Mouse (Mus musculus): Measurements from ENCODE around the gene Peli1. TPM values are rescaled to one million over a fixed set of nuclear protein-coding genes. Genes with fewer than 3 reads are reported as not detected.
"Not testable (repeated sequence)": the region's sequence is repeated elsewhere in the genome, so short reads cannot be mapped to it uniquely, and the experiment has no call there.

Peli1 gene
- polyA plus RNA-seq, 1 experiment = 32.7 TPM

DNA sequence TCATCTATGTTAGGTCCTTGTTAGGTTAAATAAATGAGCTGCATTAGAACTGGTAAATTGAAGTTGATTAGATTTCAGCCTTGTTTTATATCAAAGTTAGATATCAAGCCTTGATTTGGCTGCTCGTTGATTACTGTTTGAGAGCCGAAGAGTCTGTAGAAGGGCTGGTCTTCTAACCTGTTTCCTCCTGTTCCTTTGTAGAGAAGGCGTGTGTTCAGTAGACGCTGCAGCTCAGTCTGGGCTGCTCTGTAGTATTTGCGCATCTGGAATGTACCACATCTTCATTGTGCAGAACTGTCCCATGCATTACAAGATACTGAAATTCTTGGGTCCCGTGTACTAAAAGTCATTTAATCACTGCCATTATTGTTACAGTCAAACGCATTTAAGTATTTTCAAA lies 50.2 kb downstream of the Peli1 start:
- no peak for DNase-seq (ENCODE audit: extremely low spot score in 1 of 2, low spot score in 1 of 2)

- no peak for DNase-seq (ENCODE audit: extremely low spot score in 1 of 2, low spot score in 1 of 2)
These were observed 50.7 kb downstream of the Peli1 start for GRCm38 (mm10) chr11:21141755-21142154.

DNA sequence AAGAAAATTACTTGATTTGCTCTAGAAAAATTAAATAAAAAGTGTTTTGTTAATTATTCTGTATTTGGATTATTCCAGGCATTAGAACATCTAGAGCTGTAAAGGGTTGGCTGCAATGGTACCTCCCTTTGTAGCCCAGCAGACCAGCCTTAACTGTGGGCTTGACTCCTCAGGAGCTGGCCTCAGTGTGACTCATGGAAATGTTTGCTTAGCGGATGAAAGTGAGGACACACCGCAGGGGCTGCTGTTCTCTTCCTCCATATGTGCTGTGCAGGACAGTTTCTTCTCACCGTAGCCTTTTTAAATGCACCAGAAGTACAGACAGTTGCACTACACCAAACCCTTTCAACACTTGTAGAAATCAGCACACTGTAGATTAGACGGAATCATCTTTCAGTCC lies 58.4 kb downstream of the Peli1 start:
- peak; percentile 48 to 67 for DNase-seq (ENCODE audit: extremely low spot score in 1 of 2, low spot score in 1 of 2)

GRCm38 (mm10) chr11:21150316-21150715 lies 59.2 kb downstream of the Peli1 start:
- DNase-seq (ENCODE audit: extremely low spot score in 1 of 2, low spot score in 1 of 2) = no peak

DNA sequence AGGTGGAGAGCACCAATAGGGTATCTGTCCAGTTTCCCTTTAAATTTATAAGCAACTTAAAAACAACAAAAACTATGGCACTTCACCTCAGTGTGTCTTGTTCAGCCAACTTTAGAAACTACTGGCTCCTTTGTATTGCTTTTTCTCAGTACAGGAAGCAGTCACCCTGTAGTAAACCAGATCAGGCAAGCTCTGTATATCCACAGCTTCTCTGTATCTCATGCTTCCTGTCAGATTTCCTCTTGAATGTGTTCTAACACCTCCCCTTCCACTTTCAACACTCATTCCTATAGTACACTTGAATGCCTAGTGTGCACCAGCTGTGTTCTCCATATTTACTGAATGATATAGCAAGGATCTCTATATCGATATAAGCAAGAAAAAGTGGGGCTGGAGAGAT lies 60.6 kb downstream of the Peli1 start:
- no peak for DNase-seq (ENCODE audit: extremely low spot score in 1 of 2, low spot score in 1 of 2)

DNA sequence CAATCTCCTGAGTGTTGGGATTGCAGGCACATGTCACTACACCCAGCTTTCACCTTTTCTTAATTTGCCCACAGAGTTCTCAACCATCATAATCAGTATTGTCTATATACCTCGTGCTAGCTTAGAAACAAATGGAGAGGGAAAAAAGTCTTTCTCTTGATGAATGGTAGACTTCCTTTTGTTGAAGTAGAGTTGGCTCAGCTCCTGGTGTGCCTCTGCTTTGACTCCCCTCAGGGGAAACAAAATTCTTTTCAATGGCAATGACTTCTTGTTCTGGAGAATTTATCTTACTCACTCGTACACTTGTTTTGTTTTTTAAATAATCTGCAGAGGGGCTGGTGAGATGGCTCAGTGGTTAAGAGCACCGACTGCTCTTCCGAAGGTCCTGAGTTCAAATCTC lies 62.0 kb downstream of the Peli1 start:
- DNase-seq (ENCODE audit: extremely low spot score in 1 of 2, low spot score in 1 of 2) = no peak

- DNase-seq (ENCODE audit: extremely low spot score in 1 of 2, low spot score in 1 of 2) = peak in 1 of 2 experiments; percentile 22
These were observed 66.5 kb downstream of the Peli1 start for GRCm38 (mm10) chr11:21157595-21157994.

DNA sequence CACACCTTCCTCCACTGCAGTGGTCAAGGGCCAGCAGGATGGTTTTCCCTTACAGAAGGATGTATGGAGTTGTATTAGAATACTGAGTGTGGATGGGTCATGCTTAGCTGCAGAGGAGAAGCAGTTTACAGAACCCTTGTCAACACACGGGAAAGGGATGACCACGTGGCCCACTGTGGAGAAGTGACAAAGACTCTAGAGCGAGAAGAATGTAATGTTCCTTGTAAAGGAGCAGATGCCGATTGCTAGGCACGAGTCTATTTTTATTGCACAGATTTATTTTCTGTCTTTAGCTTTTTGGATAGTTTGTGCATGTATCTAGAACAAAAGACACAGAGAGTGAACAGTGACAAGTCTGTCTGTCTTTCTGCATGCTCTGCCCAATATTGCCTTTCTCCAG lies 71.0 kb downstream of the Peli1 start:
- DNase-seq (ENCODE audit: extremely low spot score in 1 of 2, low spot score in 1 of 2) = peak; percentile 26 to 28

DNA sequence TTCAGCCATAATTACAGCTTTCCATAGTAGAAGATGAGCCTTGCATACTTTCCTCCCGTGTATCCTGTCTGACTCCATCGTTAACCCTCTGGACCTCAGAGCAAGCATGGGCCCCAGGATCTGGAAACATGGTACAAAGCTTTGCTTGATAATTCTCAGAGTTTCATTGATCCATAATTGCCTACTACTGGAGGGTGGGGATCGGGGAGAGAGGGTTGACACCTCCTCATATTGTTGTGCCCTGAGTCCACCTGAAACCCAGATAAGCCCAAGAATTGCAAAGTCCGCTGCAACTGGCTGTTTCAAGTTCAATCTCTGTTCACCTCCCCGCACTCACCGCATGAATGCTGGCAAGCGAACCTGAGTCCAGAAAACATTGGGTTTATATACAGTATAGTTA lies 72.1 kb downstream of the Peli1 start:
- no peak for DNase-seq (ENCODE audit: extremely low spot score in 1 of 2, low spot score in 1 of 2)

DNA sequence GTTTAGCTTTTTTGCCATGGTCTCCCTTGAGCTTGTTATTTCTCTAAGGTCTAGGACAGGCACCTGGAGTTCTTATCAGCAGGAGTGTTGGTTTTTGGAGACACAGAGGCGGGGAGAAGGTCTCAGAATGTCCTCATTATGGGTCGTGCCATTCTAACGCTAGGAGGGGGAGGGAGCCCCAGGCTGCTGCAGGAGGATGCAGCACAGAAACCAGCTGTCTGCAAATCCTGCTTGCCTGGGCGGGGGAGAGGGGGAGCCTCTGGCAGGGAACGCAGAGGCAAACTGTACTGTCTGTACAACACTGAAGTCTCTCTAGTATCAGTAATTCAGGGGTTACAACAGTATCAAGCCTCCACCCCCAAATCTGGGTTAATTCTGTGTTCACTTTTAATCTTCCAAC lies 72.6 kb downstream of the Peli1 start:
- DNase-seq (ENCODE audit: extremely low spot score in 1 of 2, low spot score in 1 of 2) = peak in 1 of 2 experiments; percentile 42

GRCm38 (mm10) chr11:21164312-21164993 lies 73.4 kb downstream of the Peli1 start:
- DNase-seq (ENCODE audit: extremely low spot score in 1 of 2, low spot score in 1 of 2) = no peak

DNA sequence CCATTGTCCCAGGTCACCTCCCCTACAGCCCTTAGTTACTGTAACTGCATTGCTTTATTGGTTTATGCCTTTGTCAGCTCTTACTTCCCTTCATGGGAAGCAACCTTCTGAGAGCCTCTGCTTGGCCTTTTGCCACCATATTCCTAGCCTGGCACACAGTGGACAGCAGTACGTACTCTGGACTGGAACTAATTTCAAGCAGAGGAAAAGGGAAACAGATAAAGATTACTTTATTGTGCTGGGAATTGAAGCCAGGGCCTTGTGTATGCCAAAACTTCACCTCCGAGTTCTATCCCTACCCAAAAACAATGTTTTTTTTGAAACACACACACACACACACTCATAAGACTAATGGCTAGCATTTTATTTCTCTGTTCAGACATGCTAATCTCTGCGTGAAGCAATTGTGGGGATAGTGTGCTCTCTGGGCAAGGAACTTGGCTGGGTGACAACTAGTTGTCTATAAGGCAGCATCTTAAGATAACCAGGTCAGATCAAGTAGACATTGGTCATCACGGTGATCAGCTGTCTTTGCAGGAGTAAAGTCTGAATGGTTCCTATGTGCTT lies 74.0 kb downstream of the Peli1 start:
- no peak for DNase-seq (ENCODE audit: extremely low spot score in 1 of 2, low spot score in 1 of 2)

GRCm38 (mm10) chr11:21166495-21167096 lies 75.5 kb downstream of the Peli1 start:
- no peak for DNase-seq (ENCODE audit: extremely low spot score in 1 of 2, low spot score in 1 of 2)

DNA sequence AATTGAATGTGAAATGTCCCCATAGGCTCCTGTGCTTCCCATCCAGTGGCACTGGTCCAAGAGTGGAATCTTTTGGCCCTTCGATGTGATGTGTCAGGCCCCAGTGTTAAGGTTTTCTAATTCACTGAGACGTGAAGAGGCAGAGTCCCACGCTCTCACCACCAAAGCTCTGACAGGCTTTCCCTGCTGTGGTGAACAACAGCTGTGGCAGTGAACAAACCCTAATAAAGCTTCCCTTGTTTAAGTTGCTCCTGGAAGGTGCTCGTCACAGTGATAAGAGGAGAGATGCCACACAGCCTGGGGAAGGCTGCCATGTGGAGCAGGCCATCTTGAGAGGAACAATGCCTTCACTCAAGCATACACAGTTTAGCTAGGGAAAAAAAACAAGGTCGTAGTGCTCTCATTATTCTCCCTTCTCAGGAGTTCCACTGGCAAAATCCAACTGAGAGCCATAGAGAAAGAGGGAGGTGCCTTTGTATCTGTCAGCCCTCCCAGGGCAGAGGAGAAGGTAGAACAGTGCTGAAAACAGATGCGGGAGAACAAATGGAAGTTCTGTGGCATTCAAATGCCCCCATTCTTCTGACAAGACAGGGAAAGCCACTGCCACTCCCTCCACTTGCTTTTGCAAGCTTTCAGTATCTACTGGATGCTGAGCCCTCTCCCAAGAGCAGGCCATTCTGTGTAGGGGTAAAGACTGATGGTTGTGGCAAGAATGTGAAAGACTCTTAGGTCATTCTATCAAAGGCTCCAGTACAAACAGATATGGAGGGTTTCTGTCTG lies 77.9 kb downstream of the Peli1 start:
- DNase-seq (ENCODE audit: extremely low spot score in 1 of 2, low spot score in 1 of 2) = no peak

GRCm38 (mm10) chr11:21169608-21169860 lies 78.4 kb downstream of the Peli1 start:
- DNase-seq (ENCODE audit: extremely low spot score in 1 of 2, low spot score in 1 of 2) = not testable (repeated sequence)

DNA sequence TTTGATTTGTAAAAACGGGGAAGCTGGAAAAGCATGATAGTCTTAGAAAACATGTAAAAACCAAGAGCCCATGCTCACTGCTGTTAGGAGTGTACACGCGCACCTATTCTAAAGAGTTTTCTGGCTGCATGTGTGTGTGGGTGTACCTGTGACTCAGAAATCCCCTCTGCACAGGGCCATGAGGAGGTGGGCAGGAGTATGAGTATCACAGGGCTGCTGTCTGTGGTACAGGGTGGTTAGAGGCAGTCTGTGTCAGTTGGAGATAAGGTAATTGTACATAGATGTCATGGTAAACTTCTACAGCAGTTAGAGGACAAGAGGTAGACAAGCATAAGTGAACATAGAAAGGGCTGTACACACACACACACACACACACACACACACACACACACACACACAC lies 81.2 kb downstream of the Peli1 start:
- DNase-seq (ENCODE audit: extremely low spot score in 1 of 2, low spot score in 1 of 2) = peak in 1 of 2 experiments; percentile 60

DNA sequence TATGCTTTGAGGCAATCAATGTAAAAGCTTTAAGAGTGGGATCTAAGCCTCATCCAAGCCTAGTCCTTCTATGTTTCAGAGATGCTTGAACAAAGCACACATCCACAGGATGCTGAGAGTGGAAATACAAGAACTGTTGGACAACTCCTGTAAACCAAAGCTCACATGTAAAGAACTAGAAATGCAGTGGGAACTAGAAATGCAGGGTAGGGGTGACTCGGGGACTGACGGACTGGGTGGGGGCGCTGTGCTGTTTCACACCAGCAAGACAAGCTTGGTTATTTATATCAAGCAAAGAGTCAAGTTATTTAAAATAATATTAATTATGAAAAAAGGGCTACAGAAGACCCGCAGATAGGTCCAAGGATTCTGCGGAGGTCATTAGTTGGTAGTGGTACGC lies 82.8 kb downstream of the Peli1 start:
- DNase-seq (ENCODE audit: extremely low spot score in 1 of 2, low spot score in 1 of 2) = no peak

DNA sequence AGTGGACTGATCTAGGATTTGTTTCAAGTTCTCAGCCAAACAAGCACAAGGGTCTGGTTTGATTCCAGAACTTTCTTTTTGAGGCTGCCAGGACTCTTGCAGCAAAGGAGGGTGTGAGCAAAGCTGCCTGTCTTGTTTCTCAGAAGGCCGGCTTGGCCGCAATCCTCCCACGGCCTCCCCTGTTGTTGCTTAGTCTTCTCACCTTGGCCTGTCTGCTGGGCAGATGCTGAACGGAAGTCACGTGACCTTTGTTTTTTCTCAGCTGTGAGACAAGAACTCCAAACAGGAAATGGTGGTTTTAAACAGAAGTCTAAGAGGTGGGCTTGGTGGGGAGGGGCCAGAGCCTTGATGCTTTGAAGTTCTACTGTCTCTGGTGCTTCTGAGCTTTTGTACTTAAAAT lies 83.3 kb downstream of the Peli1 start:
- DNase-seq (ENCODE audit: extremely low spot score in 1 of 2, low spot score in 1 of 2) = peak in 1 of 2 experiments; percentile 30

GRCm38 (mm10) chr11:21175063-21175462 lies 84.0 kb downstream of the Peli1 start:
- DNase-seq (ENCODE audit: extremely low spot score in 1 of 2, low spot score in 1 of 2) = no peak

DNA sequence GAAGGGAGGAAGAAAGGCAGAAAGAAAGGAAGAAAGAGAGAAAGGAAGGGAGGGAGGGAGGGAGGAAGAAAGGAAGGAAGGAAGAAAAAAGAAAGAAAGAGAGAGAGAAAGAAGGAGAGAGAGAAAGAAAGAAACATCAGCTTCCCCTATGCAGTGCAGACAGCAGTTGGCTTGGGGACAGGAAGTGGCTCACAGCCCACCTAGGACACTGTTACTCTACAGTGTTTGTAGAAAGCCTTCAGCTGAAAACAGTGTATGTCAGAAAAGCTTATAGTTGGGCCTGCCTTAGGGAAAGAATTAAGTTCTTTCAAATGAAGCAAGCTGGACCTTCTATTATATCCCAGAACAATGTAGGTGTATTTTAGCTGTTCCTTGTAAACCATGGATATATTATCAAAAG lies 85.4 kb downstream of the Peli1 start:
- DNase-seq (ENCODE audit: extremely low spot score in 1 of 2, low spot score in 1 of 2) = no peak

GRCm38 (mm10) chr11:21178343-21178742 lies 87.3 kb downstream of the Peli1 start:
- peak in 1 of 2 experiments; percentile 72 for DNase-seq (ENCODE audit: extremely low spot score in 1 of 2, low spot score in 1 of 2)

Measured in frontal cortex, adult 2 months (tissue).